Mouse (Mus musculus): Measurements from ENCODE around the gene Vps18.

The Vps18 gene

GRCm38 (mm10) chr2:119292281-119292680 is 3.7 kb downstream of the Vps18 start:
- no peak for DNase-seq (ENCODE audit: low spot score in 2 of 2)

GRCm38 (mm10) chr2:119292852-119293251 is 4.3 kb downstream of the Vps18 start:
- no peak for DNase-seq (ENCODE audit: low spot score in 2 of 2)

- no peak for DNase-seq (ENCODE audit: low spot score in 2 of 2)
These were observed 4.8 kb downstream of the Vps18 start for GRCm38 (mm10) chr2:119293311-119293710.

- DNase-seq (ENCODE audit: low spot score in 2 of 2): no peak
These were observed 5.3 kb downstream of the Vps18 start for GRCm38 (mm10) chr2:119293776-119294390.

- peak; percentile 38 to 56 for DNase-seq (ENCODE audit: low spot score in 2 of 2)
These were observed 5.9 kb downstream of the Vps18 start for GRCm38 (mm10) chr2:119294411-119294810.

- DNase-seq (ENCODE audit: low spot score in 2 of 2): no peak
These were observed 8.2 kb downstream of the Vps18 start for GRCm38 (mm10) chr2:119296756-119297155.

- DNase-seq (ENCODE audit: low spot score in 2 of 2): no peak
These were observed 9.0 kb downstream of the Vps18 start for GRCm38 (mm10) chr2:119297506-119297905.

- no peak for DNase-seq (ENCODE audit: low spot score in 2 of 2)
These were observed 9.8 kb downstream of the Vps18 start for GRCm38 (mm10) chr2:119298330-119298729.

- no peak for DNase-seq (ENCODE audit: low spot score in 2 of 2)
These were observed 10.3 kb downstream of the Vps18 start for GRCm38 (mm10) chr2:119298839-119299238.

- peak; percentile 42 to 43 for DNase-seq (ENCODE audit: low spot score in 2 of 2)
These were observed 11.7 kb downstream of the Vps18 start for GRCm38 (mm10) chr2:119299981-119300818.

GRCm38 (mm10) chr2:119300819-119301493 is 12.4 kb downstream of the Vps18 start:
- DNase-seq (ENCODE audit: low spot score in 2 of 2): no peak

- no peak for DNase-seq (ENCODE audit: low spot score in 2 of 2)
These were observed 14.3 kb downstream of the Vps18 start for GRCm38 (mm10) chr2:119302876-119303275.

GRCm38 (mm10) chr2:119304391-119304790 is 15.9 kb downstream of the Vps18 start:
- DNase-seq (ENCODE audit: low spot score in 2 of 2): no peak

GRCm38 (mm10) chr2:119304798-119305208 is 16.3 kb downstream of the Vps18 start:
- DNase-seq (ENCODE audit: low spot score in 2 of 2): no peak

- DNase-seq (ENCODE audit: low spot score in 2 of 2): no peak
These were observed 23.0 kb downstream of the Vps18 start for GRCm38 (mm10) chr2:119311544-119311943.

- no peak for DNase-seq (ENCODE audit: low spot score in 2 of 2)
These were observed 23.9 kb downstream of the Vps18 start for GRCm38 (mm10) chr2:119312380-119312958.

GRCm38 (mm10) chr2:119313780-119314479 is 25.4 kb downstream of the Vps18 start:
- DNase-seq (ENCODE audit: low spot score in 2 of 2): no peak

- no peak for DNase-seq (ENCODE audit: low spot score in 2 of 2)
These were observed 26.3 kb downstream of the Vps18 start for GRCm38 (mm10) chr2:119314742-119315310.

GRCm38 (mm10) chr2:119318043-119318710 is 29.6 kb downstream of the Vps18 start:
- no peak for DNase-seq (ENCODE audit: low spot score in 2 of 2)

- DNase-seq (ENCODE audit: low spot score in 2 of 2): no peak
These were observed 32.0 kb downstream of the Vps18 start for GRCm38 (mm10) chr2:119320571-119320970.

Measured in urinary bladder, adult 18-20 months (tissue).